Mouse (Mus musculus) hindbrain, embryonic 12.5 days (tissue): Measurements from ENCODE around the gene Enox1. TPM values are rescaled to one million over a fixed set of nuclear protein-coding genes. Genes with fewer than 3 reads are reported as not detected.
A peak's percentile ranks its signal among the peaks of the same experiment; 100 is the strongest.

Experiments used
- ATAC-seq: fragments of 200-750 bp; cut with Nextera tagmentation; 2 replicates; pipeline ENCODE4 v1.8.0; 2017; ENCODE audit warnings: moderate TSS enrichment; ENCODE audit not compliant: low FRiP score
- H3K27ac ChIP-seq: fragments of 300-500 bp; sonication (generic); 2 replicates; pipeline ENCODE4 v1.5.1; 2016; ENCODE audit warnings: mild to moderate bottlenecking
- H3K27me3 ChIP-seq: fragments of 300-500 bp; sonication (generic); 2 replicates; pipeline ENCODE4 v1.6.1; 2016; ENCODE audit warnings: mild to moderate bottlenecking
- H3K36me3 ChIP-seq: fragments of 300-500 bp; sonication (generic); 2 replicates; pipeline ENCODE4 v1.6.1; 2016; ENCODE audit warnings: mild to moderate bottlenecking
- H3K4me1 ChIP-seq: fragments of 300-500 bp; sonication (generic); 2 replicates; pipeline ENCODE4 v1.6.1; 2016
- H3K4me2 ChIP-seq: fragments of 300-500 bp; sonication (generic); replicated peaks from 2 replicates; pipeline ENCODE4 v1.6.1; 2016; ENCODE audit warnings: mild to moderate bottlenecking
- H3K4me3 ChIP-seq: fragments of 300-500 bp; sonication (generic); 2 replicates; pipeline ENCODE4 v1.5.1; 2016; ENCODE audit warnings: mild to moderate bottlenecking
- H3K9ac ChIP-seq: fragments of 300-500 bp; sonication (generic); 2 replicates; pipeline ENCODE4 v1.6.1; 2016; ENCODE audit warnings: mild to moderate bottlenecking, moderate library complexity
- H3K9me3 ChIP-seq: fragments of 300-500 bp; sonication (generic); replicated peaks from 2 replicates; pipeline ENCODE4 v1.6.1; 2016; ENCODE audit warnings: mild to moderate bottlenecking
- WGBS: fragments of 180-500 bp; shearing (Covaris S2); methylation state at CpG from one replicate; pipeline ENCODE4 v1.1.7; 2016; 5-methylcytosine and 5-hydroxymethylcytosine counted together
- polyA plus RNA-seq: library from polyadenylated mRNA; unstranded; fragments of >200 nt; fragmentation: Nextera tagmentation; extraction: Ambion mirVana; gene quantifications from 2 replicates; pipeline ENCODE4 v1.2.1, GENCODE M21; 2016

Gene Enox1
- polyA plus RNA-seq, 1 experiment from 2014 or later, result 36.7 TPM

DNA sequence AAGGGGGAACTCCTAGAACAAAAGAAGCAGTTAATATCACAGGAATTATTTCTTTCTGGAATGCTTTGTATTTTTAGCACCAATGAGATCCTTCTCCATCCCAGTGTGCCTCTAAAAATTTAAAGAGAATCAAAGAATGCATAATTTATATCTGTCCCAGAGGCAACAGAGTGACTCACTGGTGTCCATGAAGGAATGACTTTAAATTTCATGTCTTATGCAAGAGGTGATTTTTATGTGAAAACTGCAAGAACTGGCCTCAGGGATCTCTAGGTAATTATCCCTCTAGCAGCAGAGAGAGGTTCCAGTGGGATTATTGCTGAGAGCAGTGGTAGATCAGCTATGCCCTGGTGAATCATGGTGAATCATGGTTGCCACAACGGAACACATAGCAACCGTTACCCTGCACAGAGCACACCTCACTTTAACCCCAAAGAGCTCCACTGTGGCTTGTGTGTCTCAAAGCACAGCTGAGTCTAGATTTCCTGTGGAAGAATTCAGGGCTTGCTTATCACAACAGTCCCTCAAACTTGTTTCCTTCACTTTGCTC, 195.3 kb downstream of the Enox1 start:
- no peak overlapping the region; the same call in 1 of the 2 replicates for H3K27ac ChIP-seq
- no peaks in the 10 kb centered on the region for H3K9me3 ChIP-seq
- no peak overlapping the region for H3K4me3 ChIP-seq
- no peak for ATAC-seq
- H3K36me3 ChIP-seq, result no peaks in the 10 kb centered on the region
- H3K9ac ChIP-seq, result no peak overlapping the region
- peaks cover 6% of the 10 kb centered on the region; the same call in 1 of the 2 replicates for H3K4me1 ChIP-seq
- H3K27me3 ChIP-seq, result no peaks in the 10 kb centered on the region
- 70% methylated on average over 2 of the region's 2 CpGs for WGBS
- no peak overlapping the region for H3K4me2 ChIP-seq

DNA sequence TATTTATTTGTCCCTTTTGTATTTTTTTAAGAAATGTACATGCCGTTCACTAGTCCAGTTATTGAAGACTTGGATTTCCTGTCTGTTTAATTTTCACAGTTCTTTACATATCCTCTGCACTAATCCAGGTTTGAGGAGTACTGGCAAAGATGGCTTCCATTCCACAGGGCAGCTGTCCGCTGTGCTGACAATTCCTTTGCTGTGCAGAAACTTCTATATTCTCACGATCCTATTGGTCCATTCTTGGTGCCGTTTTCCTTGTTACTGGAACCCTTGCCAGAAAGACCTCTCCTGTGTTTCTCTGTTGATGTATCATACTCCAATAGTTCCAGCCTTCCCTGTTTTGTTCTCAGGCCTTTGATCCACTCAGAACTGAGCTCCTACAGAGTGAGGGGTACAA, 206.1 kb downstream of the Enox1 start:
- no peaks in the 10 kb centered on the region for H3K9me3 ChIP-seq

DNA sequence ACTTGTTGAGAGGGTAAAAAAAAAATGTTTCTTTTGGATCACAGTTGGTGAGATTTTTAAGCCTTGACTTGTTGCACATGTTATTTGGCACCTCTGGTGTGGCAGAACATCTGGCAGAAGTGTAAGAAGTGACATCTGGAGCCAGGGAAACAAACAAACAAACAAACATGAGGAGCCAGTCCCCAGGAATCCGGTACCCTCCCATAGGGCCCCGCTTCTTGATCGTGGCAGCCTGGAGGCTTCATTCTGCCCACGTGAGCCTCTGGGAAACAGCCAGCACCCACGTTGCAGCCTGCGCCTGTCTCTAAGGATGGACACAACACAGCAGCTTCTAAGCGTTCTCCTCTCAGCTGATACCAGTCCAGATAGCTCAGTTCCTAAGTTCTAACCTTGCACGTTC, 211.8 kb downstream of the Enox1 start:
- Histone ChIP-seq H3K27me3 (no peaks in the 10 kb centered on the region), H3K36me3 (no peaks in the 10 kb centered on the region), H3K9me3 (no peaks in the 10 kb centered on the region), H3K9ac (no peak overlapping the region), H3K4me3 (no peak overlapping the region), H3K4me1 (no peaks in the 10 kb centered on the region), H3K27ac (no peak overlapping the region), H3K4me2 (no peak overlapping the region)
- WGBS, result 67% methylated on average over 8 of the region's 8 CpGs
- no peak for ATAC-seq

More for the DNA sequence above, 206.1 kb downstream of the Enox1 start:
- Histone ChIP-seq H3K27me3 (no peaks in the 10 kb centered on the region), H3K4me3 (no peak overlapping the region), H3K4me2 (no peak overlapping the region), H3K9ac (no peak overlapping the region), H3K4me1 (no peaks in the 10 kb centered on the region), H3K27ac (no peak overlapping the region), H3K36me3 (no peaks in the 10 kb centered on the region)
- 82% methylated on average over 4 of the region's 4 CpGs for WGBS
- ATAC-seq, result no peak

DNA sequence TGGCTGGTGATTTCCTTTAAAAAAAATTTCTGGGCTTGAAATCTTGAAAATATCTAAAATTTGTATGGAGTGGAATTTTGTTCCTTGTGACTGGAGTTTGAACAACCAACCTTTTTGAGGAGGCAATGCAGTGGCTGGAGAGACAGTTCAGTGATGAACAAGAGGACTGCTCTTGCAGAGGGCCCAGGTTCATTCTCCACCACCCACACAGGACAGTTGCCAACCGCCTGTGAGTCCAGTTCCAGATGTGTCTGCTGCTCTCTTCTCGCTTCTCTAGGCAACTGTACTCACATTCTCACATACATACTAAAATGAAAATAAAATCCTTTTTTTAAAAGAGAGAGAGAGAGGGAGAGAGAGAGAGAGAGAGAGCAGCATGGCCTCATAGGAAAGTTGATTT, 212.5 kb downstream of the Enox1 start:
- H3K4me2 ChIP-seq, result no peak overlapping the region
- H3K4me1 ChIP-seq, result no peaks in the 10 kb centered on the region
- H3K27ac ChIP-seq, result no peak overlapping the region
- no peak overlapping the region for H3K9ac ChIP-seq
- no peaks in the 10 kb centered on the region for H3K36me3 ChIP-seq
- H3K9me3 ChIP-seq, result no peaks in the 10 kb centered on the region
- H3K27me3 ChIP-seq, result no peaks in the 10 kb centered on the region
- 74% methylated on average over 2 of the region's 2 CpGs for WGBS
- no peak for ATAC-seq
- H3K4me3 ChIP-seq, result no peak overlapping the region

DNA sequence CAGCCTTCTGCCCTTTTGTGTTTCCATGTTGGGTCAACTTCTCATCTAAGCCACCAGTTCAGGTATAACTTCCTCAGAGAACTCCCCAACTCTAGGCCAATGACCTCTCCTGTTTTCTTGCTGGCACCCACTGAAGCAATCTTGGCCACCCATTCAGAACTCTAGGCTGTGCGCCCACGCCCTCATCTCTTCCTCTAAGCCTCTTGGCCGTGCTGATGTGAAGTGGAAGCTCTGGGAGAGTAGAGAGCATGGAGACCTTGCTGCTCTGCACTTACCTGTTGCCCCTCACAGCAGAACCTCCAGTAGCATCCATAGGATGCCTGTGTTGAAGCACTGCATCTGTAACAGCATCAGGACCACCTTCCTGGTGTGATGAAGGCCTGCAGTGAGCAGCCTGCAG, 214.0 kb downstream of the Enox1 start:
- ATAC-seq, result no peak
- Histone ChIP-seq H3K27me3 (no peaks in the 10 kb centered on the region), H3K4me3 (no peak overlapping the region), H3K9ac (no peak overlapping the region), H3K4me1 (peaks cover 3% of the 10 kb centered on the region), H3K9me3 (no peaks in the 10 kb centered on the region), H3K27ac (no peak overlapping the region), H3K4me2 (no peak overlapping the region), H3K36me3 (no peaks in the 10 kb centered on the region)
- WGBS, result 83% methylated on average over 3 of the region's 3 CpGs

DNA sequence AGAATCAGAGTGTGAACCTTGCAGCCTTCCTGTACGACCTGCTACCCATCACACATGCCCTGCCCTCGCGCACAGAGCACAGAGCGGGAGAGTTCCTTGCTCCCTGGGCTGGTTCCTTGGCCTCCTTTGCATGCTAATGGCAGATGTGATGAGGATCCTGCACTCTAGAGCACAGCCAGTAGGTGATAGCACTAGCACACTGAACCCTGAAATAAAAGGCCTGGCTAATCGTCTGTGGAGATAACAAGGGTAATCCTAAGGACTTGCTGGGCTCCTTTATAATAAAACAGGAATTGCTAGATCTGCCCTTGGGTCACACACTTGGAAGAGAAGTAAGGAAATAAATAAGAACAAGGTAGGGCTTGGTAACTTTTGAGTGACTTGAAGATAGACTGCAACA, 215.4 kb downstream of the Enox1 start:
- H3K4me3 ChIP-seq, result no peak overlapping the region
- 63% methylated on average over 5 of the region's 5 CpGs for WGBS
- no peak overlapping the region for H3K9ac ChIP-seq
- H3K9me3 ChIP-seq, result no peaks in the 10 kb centered on the region
- no peak for ATAC-seq
- H3K4me2 ChIP-seq, result no peak overlapping the region
- no peak overlapping the region for H3K27ac ChIP-seq
- H3K27me3 ChIP-seq, result no peaks in the 10 kb centered on the region
- H3K36me3 ChIP-seq, result no peaks in the 10 kb centered on the region
- H3K4me1 ChIP-seq, result peaks cover 17% of the 10 kb centered on the region

DNA sequence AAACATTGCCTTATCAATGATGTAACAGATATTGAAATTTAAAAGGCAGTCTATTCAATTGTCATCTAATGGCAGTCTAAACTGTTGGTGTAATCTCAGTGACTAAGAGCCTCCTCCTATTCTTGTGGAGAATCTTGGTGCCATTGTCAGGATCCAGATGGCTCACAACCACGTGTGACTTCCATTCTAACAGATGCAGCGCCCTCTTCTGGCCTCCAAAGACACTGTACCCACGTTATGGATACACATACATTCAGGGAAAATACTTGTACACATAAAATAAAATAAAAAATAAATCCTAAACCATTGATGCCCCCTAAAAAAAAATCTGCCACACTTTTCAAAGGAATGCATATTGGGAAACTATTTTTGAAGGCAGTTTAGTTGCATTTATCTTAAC, 216.6 kb downstream of the Enox1 start:
- peaks cover 27% of the 10 kb centered on the region for H3K4me1 ChIP-seq
- ATAC-seq, result no peak
- no peaks in the 10 kb centered on the region for H3K36me3 ChIP-seq
- H3K4me2 ChIP-seq, result no peak overlapping the region
- H3K9me3 ChIP-seq, result no peaks in the 10 kb centered on the region
- WGBS, result 65% methylated on average over 3 of the region's 3 CpGs
- H3K27me3 ChIP-seq, result no peaks in the 10 kb centered on the region
- no peak overlapping the region for H3K4me3 ChIP-seq
- no peak overlapping the region for H3K27ac ChIP-seq
- H3K9ac ChIP-seq, result no peak overlapping the region

DNA sequence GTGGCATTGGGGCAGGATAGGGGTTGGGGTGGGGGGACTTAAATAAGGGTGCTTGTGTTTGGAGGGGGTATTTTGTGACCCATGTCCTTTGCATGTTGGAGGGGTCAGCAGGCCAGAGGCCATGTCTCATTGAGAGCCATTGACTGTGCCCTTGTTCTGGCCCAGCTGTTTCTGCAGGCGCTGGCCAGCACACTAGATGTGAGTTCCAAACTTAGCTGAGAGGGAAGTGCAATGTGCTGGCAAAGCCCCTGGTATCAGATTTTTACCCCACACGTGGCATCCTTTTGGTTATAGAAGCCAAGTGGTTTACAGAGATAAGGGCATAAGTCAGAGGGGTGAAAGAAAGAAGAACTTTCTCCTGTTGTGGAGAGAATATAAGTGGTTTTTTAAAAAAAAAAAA, 218.5 kb downstream of the Enox1 start:
- Histone ChIP-seq H3K9me3 (no peaks in the 10 kb centered on the region), H3K4me3 (no peak overlapping the region), H3K36me3 (no peaks in the 10 kb centered on the region), H3K4me1 (peaks cover 32% of the 10 kb centered on the region), H3K27me3 (no peaks in the 10 kb centered on the region), H3K27ac (no peak overlapping the region), H3K4me2 (no peak overlapping the region), H3K9ac (no peak overlapping the region)
- WGBS, result 62% methylated on average over 2 of the region's 2 CpGs
- ATAC-seq, result no peak

DNA sequence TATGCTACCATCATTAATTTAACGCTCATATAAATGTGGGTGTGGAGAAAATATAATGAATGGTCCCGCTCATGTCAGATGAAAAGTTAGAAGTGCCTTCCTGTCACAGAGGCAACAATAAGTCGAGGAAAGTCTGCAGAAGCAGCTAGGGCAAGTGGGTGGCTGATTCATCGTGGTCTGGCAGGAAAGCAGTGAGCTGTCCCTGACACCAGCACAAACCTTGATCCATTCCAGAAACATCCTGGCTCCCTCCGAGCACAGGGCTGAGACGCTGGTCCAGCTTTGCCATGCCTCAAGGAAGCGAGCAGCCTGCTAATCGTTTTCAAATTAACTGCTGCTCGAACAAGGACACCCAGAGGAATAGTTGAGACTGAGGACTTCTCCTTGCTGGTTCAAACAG, 219.1 kb downstream of the Enox1 start:
- Histone ChIP-seq H3K4me3 (no peak overlapping the region), H3K27me3 (no peaks in the 10 kb centered on the region), H3K4me1 (peaks cover 32% of the 10 kb centered on the region), H3K27ac (no peak overlapping the region), H3K9ac (no peak overlapping the region), H3K36me3 (0 out of 2 replicates have a peak, but pooled peaks cover 2% of the 10 kb centered on the region), H3K9me3 (no peaks in the 10 kb centered on the region), H3K4me2 (no peak overlapping the region)
- ATAC-seq, result no peak
- 49% methylated on average over 9 of the region's 9 CpGs for WGBS

DNA sequence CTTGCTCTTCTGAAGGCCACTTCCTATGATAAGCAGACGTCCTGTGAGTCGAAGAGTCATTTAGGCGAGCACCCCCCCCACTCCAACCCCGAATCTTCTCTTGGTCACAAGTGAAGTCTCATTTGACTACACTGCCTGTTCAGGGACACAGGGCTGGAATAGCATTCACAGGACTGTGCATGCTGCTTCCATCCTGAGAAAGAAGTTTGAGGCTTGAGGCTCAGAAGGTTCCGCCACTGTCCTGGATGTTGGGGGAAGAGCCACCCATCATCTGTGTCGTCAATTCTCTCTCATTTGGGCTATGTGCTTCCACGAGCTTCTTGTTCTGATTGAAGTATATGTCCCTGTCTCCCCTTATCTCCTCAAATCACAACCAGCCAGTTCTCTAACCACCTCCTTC, 220.2 kb downstream of the Enox1 start:
- H3K27ac ChIP-seq, result no peak overlapping the region; the same call in 1 of the 2 replicates
- no peaks in the 10 kb centered on the region for H3K27me3 ChIP-seq
- H3K9ac ChIP-seq, result no peak overlapping the region
- WGBS, result 82% methylated on average over 7 of the region's 7 CpGs
- ATAC-seq, result no peak
- no peak overlapping the region for H3K4me2 ChIP-seq
- H3K4me3 ChIP-seq, result no peak overlapping the region
- H3K36me3 ChIP-seq, result 0 out of 2 replicates have a peak, but pooled peaks cover 3% of the 10 kb centered on the region
- no peaks in the 10 kb centered on the region for H3K9me3 ChIP-seq
- peaks cover 40% of the 10 kb centered on the region for H3K4me1 ChIP-seq

DNA sequence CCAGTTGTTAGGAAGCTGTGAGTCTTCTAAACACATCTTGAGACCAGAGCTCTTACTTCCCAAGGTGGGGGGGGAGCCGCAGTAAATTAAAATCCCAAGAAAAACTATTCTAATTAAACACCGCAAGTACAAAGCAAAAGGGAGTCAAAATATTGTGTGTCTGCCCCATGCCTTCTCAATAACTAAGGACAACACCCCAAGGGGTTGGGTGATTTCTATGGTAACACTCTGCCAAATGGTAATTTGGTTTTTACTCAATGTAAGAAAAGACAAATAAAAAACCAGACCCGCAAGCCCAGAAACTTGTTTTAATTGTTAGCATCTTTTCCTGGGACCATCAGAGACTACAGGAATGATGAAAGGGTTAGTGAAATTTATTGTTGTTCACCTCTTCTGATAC, 220.9 kb downstream of the Enox1 start:
- Histone ChIP-seq H3K4me1 (peaks cover 44% of the 10 kb centered on the region), H3K9ac (no peak overlapping the region), H3K9me3 (no peaks in the 10 kb centered on the region), H3K4me2 (peak overlapping the region; percentile 30), H3K27ac (peak overlapping the region; percentile 76), H3K36me3 (0 out of 2 replicates have a peak, but pooled peaks cover 3% of the 10 kb centered on the region), H3K4me3 (no peak overlapping the region), H3K27me3 (no peaks in the 10 kb centered on the region)
- no peak for ATAC-seq
- 49% methylated on average over 3 of the region's 3 CpGs for WGBS

DNA sequence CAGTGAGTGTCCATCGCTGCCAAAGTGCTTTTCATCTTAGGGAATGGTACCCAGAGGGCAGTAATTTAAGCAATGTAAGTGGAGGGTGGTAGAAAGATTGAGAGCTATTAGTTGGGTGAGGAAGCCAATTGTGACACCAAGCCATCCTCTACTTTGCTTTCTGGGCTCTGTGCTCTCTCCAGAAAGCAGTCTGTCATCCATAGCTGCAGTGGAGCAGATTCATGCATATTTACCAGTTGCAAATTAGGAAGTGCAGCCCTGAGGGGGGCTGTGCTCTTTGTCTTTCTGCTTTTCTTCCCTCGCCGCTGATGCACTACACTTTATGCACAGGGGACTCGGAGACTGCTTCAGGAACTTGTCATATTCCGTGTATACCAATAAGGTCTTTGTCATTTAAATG, 221.3 kb downstream of the Enox1 start:
- WGBS, result 25% methylated on average over 5 of the region's 5 CpGs
- peaks cover 44% of the 10 kb centered on the region for H3K4me1 ChIP-seq
- H3K4me2 ChIP-seq, result peak overlapping the region; percentile 30
- no peak overlapping the region for H3K9ac ChIP-seq
- H3K36me3 ChIP-seq, result 0 out of 2 replicates have a peak, but pooled peaks cover 3% of the 10 kb centered on the region
- H3K27ac ChIP-seq, result peak overlapping the region; percentile 76
- no peaks in the 10 kb centered on the region for H3K9me3 ChIP-seq
- no peak overlapping the region for H3K4me3 ChIP-seq
- no peaks in the 10 kb centered on the region for H3K27me3 ChIP-seq
- ATAC-seq, result peak; percentile 82

DNA sequence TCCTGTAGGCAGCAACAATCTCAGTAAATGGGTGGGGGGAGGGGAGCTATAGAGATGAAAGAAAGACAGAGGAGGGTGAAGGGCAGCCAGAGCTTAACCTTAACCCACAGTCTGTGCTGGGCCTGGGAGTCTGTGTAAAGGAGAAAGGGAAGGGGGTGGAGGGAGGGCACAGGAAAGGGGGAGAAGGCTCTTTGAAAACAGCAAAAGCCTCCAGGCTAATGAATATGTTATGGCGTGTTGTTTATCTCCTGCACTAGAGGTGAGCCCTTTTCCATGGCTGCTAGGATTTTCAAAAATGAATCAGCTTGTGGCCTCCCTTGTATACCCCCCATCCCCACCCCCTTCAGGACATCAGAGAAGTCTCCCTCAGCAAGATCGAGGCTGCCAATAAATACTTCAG, 225.0 kb downstream of the Enox1 start:
- Histone ChIP-seq H3K9ac (no peak overlapping the region), H3K4me2 (no peak overlapping the region), H3K9me3 (no peaks in the 10 kb centered on the region), H3K4me1 (peaks cover 40% of the 10 kb centered on the region), H3K27me3 (no peaks in the 10 kb centered on the region), H3K4me3 (no peak overlapping the region), H3K27ac (peak overlapping the region; percentile 12; the same call in 1 of the 2 replicates), H3K36me3 (0 out of 2 replicates have a peak, but pooled peaks cover 3% of the 10 kb centered on the region)
- WGBS, result 11% methylated on average over 2 of the region's 2 CpGs
- ATAC-seq, result peak; percentile 12; the same call in 1 of the 2 replicates
